Comparison of ENCODE assay signal across 28 mouse cellular contexts in genomic region chr4:101862289-101862688, GRCm38 (mm10). TPM values are rescaled to one million over a fixed set of nuclear protein-coding genes. Genes with fewer than 3 reads are reported as not detected.
"Had no signal": no experiment of that assay in that cellular context is flagged by ENCODE, and none has a peak within 500 bp of the region (broad histone marks: within the 10 kb centered on the region; RNA-seq: fewer than 3 reads in every experiment).

No protein-coding gene starts in this region.

- H3K27ac ChIP-seq: embryonic facial prominence, embryonic 10.5 days; embryonic facial prominence, embryonic 12.5 days; embryonic facial prominence, embryonic 13.5 days; embryonic facial prominence, embryonic 15.5 days; forebrain, embryonic 10.5 days; forebrain, embryonic 12.5 days; forebrain, embryonic 13.5 days; forebrain, embryonic 15.5 days; gastrocnemius, adult 2 months; heart, adult 2 months; heart, embryonic 10.5 days had no signal

- H3K4me1 ChIP-seq: embryonic facial prominence, embryonic 10.5 days; embryonic facial prominence, embryonic 12.5 days; embryonic facial prominence, embryonic 13.5 days; embryonic facial prominence, embryonic 15.5 days; forebrain, embryonic 10.5 days; forebrain, embryonic 12.5 days; forebrain, embryonic 13.5 days; forebrain, embryonic 15.5 days; heart, embryonic 10.5 days had no signal

- H3K4me3 ChIP-seq: embryonic facial prominence, embryonic 10.5 days; embryonic facial prominence, embryonic 12.5 days; embryonic facial prominence, embryonic 13.5 days; embryonic facial prominence, embryonic 15.5 days; erythroblast, embryonic 14.5 days; forebrain, embryonic 10.5 days; forebrain, embryonic 12.5 days; forebrain, embryonic 13.5 days; forebrain, embryonic 15.5 days; gastrocnemius, adult 2 months; heart, adult 2 months; heart, embryonic 10.5 days had no signal

- DNase-seq: cerebellum, postnatal 25 days; cerebellum, postnatal 36 days; embryo, embryonic 11 days; forebrain, postnatal 0 days; gastrocnemius, adult 2 months; gastrocnemius, postnatal 10 days; gastrocnemius, postnatal 14 days; gastrocnemius, postnatal 25 days; gastrocnemius, postnatal 36 days; heart, adult 11 months; heart, adult 18-20 months; heart, adult 2 months had no signal

- H3K36me3 ChIP-seq: embryonic facial prominence, embryonic 10.5 days; embryonic facial prominence, embryonic 12.5 days; embryonic facial prominence, embryonic 13.5 days; embryonic facial prominence, embryonic 15.5 days; forebrain, embryonic 10.5 days; forebrain, embryonic 12.5 days; forebrain, embryonic 15.5 days; heart, embryonic 10.5 days had no signal

- H3K9ac ChIP-seq: embryonic facial prominence, embryonic 12.5 days; embryonic facial prominence, embryonic 13.5 days; embryonic facial prominence, embryonic 15.5 days; forebrain, embryonic 12.5 days; forebrain, embryonic 13.5 days; forebrain, embryonic 15.5 days; forebrain, postnatal 0 days had no signal

- H3K9me3 ChIP-seq: embryonic facial prominence, embryonic 10.5 days; embryonic facial prominence, embryonic 12.5 days; embryonic facial prominence, embryonic 13.5 days; embryonic facial prominence, embryonic 15.5 days; forebrain, embryonic 10.5 days; forebrain, embryonic 12.5 days; forebrain, embryonic 13.5 days; forebrain, embryonic 15.5 days; heart, embryonic 10.5 days had no signal

RNA-seq across cellular contexts. Expression of gene B020004J07Rik, which starts 18.5 kb away (rescaled TPM):
- total RNA-seq: common myeloid progenitor, adult 5-6 weeks; forebrain, postnatal 0 days; gastrocnemius, adult 18-20 months; gastrocnemius, adult 2 months; gastrocnemius, adult 8-10 months; gastrocnemius, postnatal 10 days; gastrocnemius, postnatal 14 days; gastrocnemius, postnatal 25 days; gastrocnemius, postnatal 36 days; gastrocnemius, postnatal 4 days; granulocyte monocyte progenitor cell, adult 5-6 weeks; heart, adult 18-20 months; heart, adult 2 months; heart, adult 8-10 months had no signal

RNA-seq across cellular contexts. Expression of gene C130073F10Rik, which starts 31.3 kb away (rescaled TPM):
- total RNA-seq: common myeloid progenitor, adult 5-6 weeks; forebrain, postnatal 0 days; gastrocnemius, adult 18-20 months; gastrocnemius, adult 2 months; gastrocnemius, adult 8-10 months; gastrocnemius, postnatal 10 days; gastrocnemius, postnatal 14 days; gastrocnemius, postnatal 25 days; gastrocnemius, postnatal 36 days; gastrocnemius, postnatal 4 days; granulocyte monocyte progenitor cell, adult 5-6 weeks; heart, adult 18-20 months; heart, adult 2 months; heart, adult 8-10 months had no signal

RNA-seq across cellular contexts. Expression of gene Gm12800, which starts 46.6 kb away (rescaled TPM):
- total RNA-seq: common myeloid progenitor, adult 5-6 weeks; forebrain, postnatal 0 days; gastrocnemius, adult 18-20 months; gastrocnemius, adult 2 months; gastrocnemius, adult 8-10 months; gastrocnemius, postnatal 10 days; gastrocnemius, postnatal 14 days; gastrocnemius, postnatal 25 days; gastrocnemius, postnatal 36 days; gastrocnemius, postnatal 4 days; granulocyte monocyte progenitor cell, adult 5-6 weeks; heart, adult 18-20 months; heart, adult 2 months; heart, adult 8-10 months had no signal
